Mouse (Mus musculus) CD4-positive helper T cell, adult 2 months (primary cell): ENCODE measurements around the gene Zcchc13.
"Not testable (repeated sequence)": the region's sequence is repeated elsewhere in the genome, so short reads cannot be mapped to it uniquely, and the experiment has no call there.

Experiments
- DNase-seq: peaks from one replicate; pipeline ENCODE4 v3.0.0-alpha.2; 2012; ENCODE audit warnings: low read depth, missing footprints, low spot score

Gene Zcchc13

GRCm38 (mm10) chrX:103644301-103644700 lies 13.9 kb downstream of the Zcchc13 start:
- no peak for DNase-seq

GRCm38 (mm10) chrX:103652048-103652447 lies 21.7 kb downstream of the Zcchc13 start:
- DNase-seq, result no peak

DNA sequence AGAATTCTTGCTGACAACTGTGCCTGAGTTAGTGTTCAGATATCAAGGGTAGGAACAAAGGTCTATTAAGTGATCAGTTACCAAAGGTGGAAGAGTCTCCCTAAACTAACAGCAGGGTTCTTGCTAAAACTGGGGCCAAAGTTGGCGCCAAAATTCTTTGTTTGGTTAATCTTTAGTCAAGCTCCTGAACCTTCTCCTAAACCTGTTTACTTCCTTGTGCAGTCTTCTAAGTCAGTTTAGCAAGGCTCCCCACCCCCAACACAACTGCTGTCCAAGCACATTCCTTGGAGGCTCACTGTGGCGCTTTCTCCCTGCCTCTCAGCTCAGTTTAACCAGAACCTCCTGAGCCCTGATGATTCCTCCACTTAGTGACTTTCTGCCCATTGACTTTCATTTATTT lies 22.6 kb downstream of the Zcchc13 start:
- DNase-seq, result no peak

- no peak for DNase-seq
These were observed 28.6 kb downstream of the Zcchc13 start for GRCm38 (mm10) chrX:103658985-103659384.

- DNase-seq, result not testable (repeated sequence)
These were observed 34.1 kb downstream of the Zcchc13 start for GRCm38 (mm10) chrX:103664445-103664844.

DNA sequence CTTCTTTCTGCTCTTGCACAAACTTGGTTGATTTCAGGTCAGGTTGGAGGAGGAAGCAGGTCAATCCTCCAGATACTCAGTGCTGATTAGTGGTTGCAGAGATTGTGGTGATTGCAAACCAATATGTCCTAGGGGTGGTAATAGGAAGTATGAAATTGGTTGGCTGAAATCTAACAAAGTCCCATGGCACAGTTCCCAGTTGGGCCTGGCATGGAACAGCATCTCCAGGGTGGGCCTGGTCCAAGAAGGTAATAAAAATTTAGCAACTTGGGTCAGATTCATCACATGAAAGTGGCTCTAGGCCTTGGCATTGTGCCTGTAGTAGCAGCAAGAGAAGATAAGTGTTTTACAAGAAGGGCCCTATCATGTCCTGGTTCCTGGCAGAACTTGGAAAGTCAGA lies 39.9 kb downstream of the Zcchc13 start:
- no peak for DNase-seq

DNA sequence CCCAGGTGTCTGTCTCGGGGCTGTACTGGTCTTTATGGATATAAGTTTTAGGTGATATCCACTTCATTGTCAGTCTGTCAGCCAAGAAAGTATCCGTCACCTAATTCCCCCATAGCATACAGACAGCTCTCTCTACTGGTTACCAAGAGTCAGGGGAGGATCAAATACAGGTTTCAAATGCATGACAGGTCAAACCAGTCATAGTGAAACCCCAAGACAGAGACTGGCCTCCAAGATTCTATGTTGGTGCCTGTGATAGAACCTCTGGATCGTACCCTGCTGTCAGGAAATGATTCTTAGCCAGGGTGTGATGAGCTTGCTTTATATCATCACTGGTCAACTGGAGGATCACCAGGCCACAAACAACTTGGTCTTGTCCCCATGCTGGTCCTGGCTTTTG lies 43.4 kb downstream of the Zcchc13 start:
- no peak for DNase-seq

GRCm38 (mm10) chrX:103674674-103675073 lies 44.3 kb downstream of the Zcchc13 start:
- DNase-seq, result no peak
